Mouse (Mus musculus) heart, embryonic 16.5 days (tissue): ENCODE data around the gene Fxn. TPM values are rescaled to one million over a fixed set of nuclear protein-coding genes. Genes with fewer than 3 reads are reported as not detected.

Experiments used
- ATAC-seq: fragments of 200-750 bp; cut with Nextera tagmentation; replicated peaks from 2 replicates; pipeline ENCODE4 v1.8.0; 2017; ENCODE audit warnings: moderate number of reproducible peaks; ENCODE audit not compliant: insufficient read depth, low FRiP score; ENCODE audit errors: extremely low read depth
- H3K27ac ChIP-seq: fragments of 300-500 bp; sonication (generic); 2 replicates; pipeline ENCODE4 v1.5.1; 2014; ENCODE audit warnings: mild to moderate bottlenecking, low read length, control low read depth, moderate library complexity
- H3K27me3 ChIP-seq: fragments of 300-500 bp; sonication (generic); 2 replicates; pipeline ENCODE4 v1.6.1; 2014; ENCODE audit warnings: low read length, mixed read lengths; ENCODE audit not compliant: control insufficient read depth, insufficient read depth
- H3K36me3 ChIP-seq: fragments of 300-500 bp; sonication (generic); 2 replicates; pipeline ENCODE4 v1.6.1; 2014; ENCODE audit not compliant: control insufficient read depth, insufficient read depth
- H3K4me1 ChIP-seq: fragments of 300-500 bp; sonication (generic); 2 replicates; pipeline ENCODE4 v1.6.1; 2014; ENCODE audit warnings: low read length, mixed read lengths; ENCODE audit not compliant: control insufficient read depth, insufficient read depth
- H3K4me2 ChIP-seq: fragments of 300-500 bp; sonication (generic); 2 replicates; pipeline ENCODE4 v1.6.1; 2014; ENCODE audit warnings: low read depth, mild to moderate bottlenecking, control low read depth, low read length
- H3K4me3 ChIP-seq: fragments of 300-500 bp; sonication (generic); 2 replicates; pipeline ENCODE4 v1.5.1; 2014; ENCODE audit warnings: mild to moderate bottlenecking, control low read depth, low read length
- H3K9ac ChIP-seq: fragments of 300-500 bp; sonication (generic); 2 replicates; pipeline ENCODE4 v1.6.1; 2014; ENCODE audit warnings: low read length, control low read depth
- H3K9me3 ChIP-seq: fragments of 300-500 bp; sonication (generic); replicated peaks from 2 replicates; pipeline ENCODE4 v1.6.1; 2016; ENCODE audit warnings: low read length; ENCODE audit not compliant: control insufficient read depth
- WGBS: fragments of 180-500 bp; shearing (Covaris S2); extraction: QIAGEN DNeasy Blood & Tissue Kit; methylation state at CpG from one replicate; pipeline ENCODE4 v1.1.7; 2014; 5-methylcytosine and 5-hydroxymethylcytosine counted together
- polyA plus RNA-seq: library from polyadenylated mRNA; unstranded; fragments of >200 nt; fragmentation: Nextera tagmentation; extraction: Ambion mirVana; gene quantifications from 2 replicates; pipeline ENCODE4 v1.2.1, GENCODE M21; 2015

Fxn gene
- polyA plus RNA-seq, 1 experiment from 2014 or later: 67.6 TPM

- Histone ChIP-seq H3K4me2 (peak overlapping the region; percentile 96), H3K27me3 (no peaks in the 10 kb centered on the region), H3K9ac (peak overlapping the region; percentile 90; the same call in 1 of the 2 replicates), H3K27ac (no peak overlapping the region; the same call in 1 of the 2 replicates), H3K36me3 (peaks cover 8% of the 10 kb centered on the region; the same call in 1 of the 2 replicates), H3K9me3 (no peaks in the 10 kb centered on the region), H3K4me3 (0 out of 2 replicates have a peak overlapping the region, but pooled peaks have one; percentile 77), H3K4me1 (peaks cover 8% of the 10 kb centered on the region)
- no peak for ATAC-seq
- WGBS: 86% methylated on average over 15 of the region's 15 CpGs
Measured at GRCm38 (mm10) chr19:24278859-24279258, 1.5 kb downstream of the Fxn start.

DNA sequence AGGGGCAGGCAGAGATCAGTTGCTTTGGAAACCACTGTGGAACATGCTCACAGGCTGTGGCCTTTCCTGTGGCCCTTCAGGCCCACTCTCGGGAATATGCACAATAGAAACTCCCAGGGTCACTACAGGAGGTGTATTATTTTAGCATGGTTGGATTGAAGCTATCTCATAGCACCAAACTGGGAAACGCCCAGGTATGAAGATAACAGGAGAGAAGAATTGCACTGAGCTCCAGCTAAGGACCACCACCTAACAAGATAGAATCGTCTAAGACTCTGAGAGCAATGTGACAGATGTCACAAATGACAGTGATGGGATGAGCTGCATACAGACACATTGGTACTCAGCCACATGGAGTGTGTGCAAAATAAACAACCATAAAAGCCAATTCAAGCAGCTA is 6.1 kb downstream of the Fxn start:
- H3K36me3 ChIP-seq: peaks cover 10% of the 10 kb centered on the region; the same call in 1 of the 2 replicates
- no peak overlapping the region for H3K9ac ChIP-seq
- ATAC-seq: no peak
- WGBS: 58% methylated on average over 3 of the region's 3 CpGs
- H3K4me3 ChIP-seq: no peak overlapping the region
- no peak overlapping the region for H3K4me2 ChIP-seq
- peaks cover 10% of the 10 kb centered on the region for H3K4me1 ChIP-seq
- H3K27me3 ChIP-seq: no peaks in the 10 kb centered on the region
- no peak overlapping the region for H3K27ac ChIP-seq
- H3K9me3 ChIP-seq: no peaks in the 10 kb centered on the region

GRCm38 (mm10) chr19:24271746-24272426 is 8.5 kb downstream of the Fxn start:
- Histone ChIP-seq H3K4me3 (peak overlapping the region; percentile 20), H3K4me1 (peaks cover 5% of the 10 kb centered on the region), H3K9ac (0 out of 2 replicates have a peak overlapping the region, but pooled peaks have one; percentile 30), H3K27ac (no peak overlapping the region), H3K9me3 (no peaks in the 10 kb centered on the region), H3K27me3 (no peaks in the 10 kb centered on the region), H3K36me3 (peaks cover 17% of the 10 kb centered on the region; the same call in 1 of the 2 replicates), H3K4me2 (peak overlapping the region; percentile 47)
- WGBS: 45% methylated on average over 16 of the region's 16 CpGs
- ATAC-seq: peak; percentile 80

GRCm38 (mm10) chr19:24271326-24271725 is 9.1 kb downstream of the Fxn start:
- 50% methylated on average over 7 of the region's 7 CpGs for WGBS
- Histone ChIP-seq H3K4me2 (peak overlapping the region; percentile 47), H3K9ac (0 out of 2 replicates have a peak overlapping the region, but pooled peaks have one; percentile 30), H3K27me3 (no peaks in the 10 kb centered on the region), H3K4me3 (peak overlapping the region; percentile 20), H3K4me1 (peaks cover 5% of the 10 kb centered on the region), H3K36me3 (peaks cover 22% of the 10 kb centered on the region), H3K9me3 (no peaks in the 10 kb centered on the region), H3K27ac (no peak overlapping the region)
- peak; percentile 46 for ATAC-seq

- Histone ChIP-seq H3K9me3 (no peaks in the 10 kb centered on the region), H3K4me3 (no peak overlapping the region), H3K36me3 (peaks cover 26% of the 10 kb centered on the region), H3K27ac (no peak overlapping the region), H3K27me3 (no peaks in the 10 kb centered on the region), H3K9ac (no peak overlapping the region), H3K4me2 (no peak overlapping the region), H3K4me1 (peaks cover 5% of the 10 kb centered on the region)
- 71% methylated on average over 4 of the region's 4 CpGs for WGBS
- no peak for ATAC-seq
Measured at GRCm38 (mm10) chr19:24268531-24268930, 11.9 kb downstream of the Fxn start.

DNA sequence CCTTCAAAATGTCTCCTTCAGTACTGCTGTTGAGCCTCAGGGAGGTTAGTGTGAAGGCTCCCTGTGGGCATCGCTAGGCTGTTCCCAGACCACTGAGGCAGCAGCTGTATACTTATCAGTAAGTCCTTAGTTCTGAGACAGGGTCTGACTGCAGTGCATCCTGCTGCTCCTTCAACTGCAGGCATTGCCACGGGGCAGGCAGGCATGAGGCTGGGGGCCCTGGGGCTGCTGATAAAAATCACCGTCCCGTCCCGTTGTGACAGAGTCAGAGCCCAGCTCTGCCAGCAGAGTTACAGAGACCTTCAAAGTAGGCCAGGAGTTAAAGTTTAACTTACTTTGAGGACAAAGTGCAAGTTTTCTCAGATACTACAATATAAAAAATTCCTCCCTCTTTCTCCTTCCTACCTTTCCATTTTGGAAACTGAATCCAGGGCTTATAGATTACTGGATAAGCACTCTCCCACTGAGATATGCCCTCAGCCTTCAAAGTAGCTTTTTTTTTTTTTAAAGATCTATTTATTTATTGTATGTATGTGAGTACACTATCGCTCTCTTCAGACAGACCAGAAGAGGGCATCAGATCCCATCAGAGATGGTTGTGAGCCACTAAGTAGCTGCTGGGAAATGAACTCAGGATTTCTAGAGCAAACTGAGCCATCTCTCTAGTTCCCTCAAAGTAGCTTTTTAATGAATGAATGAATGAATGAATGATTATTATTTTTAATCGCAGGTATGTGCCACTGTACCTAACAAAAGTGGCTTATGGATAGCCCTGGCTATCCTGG is 14.2 kb downstream of the Fxn start:
- WGBS: 77% methylated on average over 7 of the region's 7 CpGs
- Histone ChIP-seq H3K9me3 (no peaks in the 10 kb centered on the region), H3K27ac (no peak overlapping the region), H3K4me3 (no peak overlapping the region), H3K9ac (no peak overlapping the region), H3K36me3 (peaks cover 29% of the 10 kb centered on the region), H3K27me3 (no peaks in the 10 kb centered on the region), H3K4me2 (no peak overlapping the region), H3K4me1 (peaks cover under 1% of the 10 kb centered on the region; the same call in 1 of the 2 replicates)
- ATAC-seq: no peak

DNA sequence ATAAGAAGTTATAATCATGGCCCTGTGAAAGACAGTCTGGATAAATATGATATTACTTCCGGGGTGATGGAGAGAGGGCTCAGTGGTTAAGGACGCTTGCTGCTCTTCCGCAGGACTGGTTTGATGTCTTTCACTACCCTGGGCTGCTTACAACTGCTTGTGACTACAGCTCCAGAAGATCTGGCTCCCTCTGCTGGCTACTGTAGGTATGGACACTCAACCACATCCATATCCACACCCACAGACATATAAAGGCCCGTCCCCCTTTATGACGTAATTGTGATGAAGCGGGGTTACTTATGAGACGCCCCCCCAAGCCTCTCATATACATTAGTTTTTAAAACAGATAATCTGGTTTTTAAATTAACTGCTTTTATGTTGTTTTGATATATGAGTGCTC is 15.4 kb downstream of the Fxn start:
- Histone ChIP-seq H3K9me3 (no peaks in the 10 kb centered on the region), H3K4me1 (no peaks in the 10 kb centered on the region), H3K36me3 (peaks cover 33% of the 10 kb centered on the region), H3K27ac (no peak overlapping the region), H3K4me2 (no peak overlapping the region), H3K4me3 (no peak overlapping the region), H3K9ac (no peak overlapping the region), H3K27me3 (no peaks in the 10 kb centered on the region)
- ATAC-seq: peak; percentile 47; the same call in 1 of the 2 replicates
- 48% methylated on average over 7 of the region's 7 CpGs for WGBS

DNA sequence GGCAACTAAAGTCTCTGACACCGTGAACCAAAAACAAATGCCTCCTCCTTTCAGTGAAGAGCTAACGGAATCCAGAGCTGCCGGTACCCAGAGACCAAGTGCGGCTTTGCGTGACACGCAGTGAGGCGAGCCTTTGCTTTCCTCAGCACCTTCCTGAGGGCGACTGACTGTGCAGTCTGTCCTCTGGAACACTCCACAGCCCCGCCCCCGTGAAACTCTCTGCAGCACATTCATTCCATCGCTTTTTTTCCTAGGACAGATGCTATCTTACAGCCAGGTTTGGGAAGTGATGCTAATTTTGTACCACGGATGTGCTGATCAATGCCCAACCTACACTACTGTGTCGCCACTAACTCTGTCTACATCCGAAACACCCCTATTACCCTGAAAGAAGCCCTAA is 17.7 kb downstream of the Fxn start:
- no peaks in the 10 kb centered on the region for H3K27me3 ChIP-seq
- no peak overlapping the region for H3K27ac ChIP-seq
- H3K4me2 ChIP-seq: no peak overlapping the region
- H3K9me3 ChIP-seq: no peaks in the 10 kb centered on the region
- H3K9ac ChIP-seq: no peak overlapping the region
- peaks cover 29% of the 10 kb centered on the region for H3K36me3 ChIP-seq
- no peak overlapping the region for H3K4me3 ChIP-seq
- no peak for ATAC-seq
- H3K4me1 ChIP-seq: peaks cover 15% of the 10 kb centered on the region
- WGBS: 88% methylated on average over 14 of the region's 14 CpGs
